Mouse (Mus musculus): Measurements from ENCODE around the gene Camta2. TPM values are rescaled to one million over a fixed set of nuclear protein-coding genes. Genes with fewer than 3 reads are reported as not detected.

Camta2 gene
- polyA plus RNA-seq, 1 experiment from 2014 or later = 12.8 TPM

DNA sequence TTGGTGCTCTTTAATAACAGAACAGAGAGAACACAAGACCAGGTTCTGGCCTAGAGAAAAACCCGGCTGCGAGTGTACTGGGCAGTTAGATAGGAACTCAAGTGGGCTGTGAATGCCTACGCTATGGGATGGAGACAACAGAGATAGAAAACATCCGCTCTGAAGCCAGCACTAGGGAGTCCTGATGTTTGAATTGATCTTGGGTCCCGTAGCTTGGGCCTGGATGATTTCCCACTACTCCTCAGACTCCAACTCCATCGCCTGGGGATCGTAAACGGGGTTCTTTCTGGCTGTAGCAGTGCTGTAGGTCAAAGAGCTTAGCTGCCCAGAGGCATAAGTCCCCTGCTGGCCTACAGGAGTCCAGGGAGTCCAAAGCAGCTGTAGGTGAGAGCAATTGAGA lies 467 bp upstream of the Camta2 start:
- H3K9ac ChIP-seq = peak overlapping the region; percentile 80
- ATAC-seq (ENCODE audit: borderline replicate concordance, extremely low read depth, low FRiP score, low TSS enrichment) = no peak
- H3K27ac ChIP-seq = peak overlapping the region; percentile 86
- H3K9me3 ChIP-seq = no peaks in the 10 kb centered on the region
- H3K4me1 ChIP-seq = peaks cover 22% of the 10 kb centered on the region
- no peaks in the 10 kb centered on the region for H3K27me3 ChIP-seq
- peaks cover 22% of the 10 kb centered on the region for H3K36me3 ChIP-seq
- WGBS = 12% methylated on average over 8 of the region's 8 CpGs
- peak overlapping the region; percentile 91 for H3K4me2 ChIP-seq
- H3K4me3 ChIP-seq = peak overlapping the region; percentile 80

DNA sequence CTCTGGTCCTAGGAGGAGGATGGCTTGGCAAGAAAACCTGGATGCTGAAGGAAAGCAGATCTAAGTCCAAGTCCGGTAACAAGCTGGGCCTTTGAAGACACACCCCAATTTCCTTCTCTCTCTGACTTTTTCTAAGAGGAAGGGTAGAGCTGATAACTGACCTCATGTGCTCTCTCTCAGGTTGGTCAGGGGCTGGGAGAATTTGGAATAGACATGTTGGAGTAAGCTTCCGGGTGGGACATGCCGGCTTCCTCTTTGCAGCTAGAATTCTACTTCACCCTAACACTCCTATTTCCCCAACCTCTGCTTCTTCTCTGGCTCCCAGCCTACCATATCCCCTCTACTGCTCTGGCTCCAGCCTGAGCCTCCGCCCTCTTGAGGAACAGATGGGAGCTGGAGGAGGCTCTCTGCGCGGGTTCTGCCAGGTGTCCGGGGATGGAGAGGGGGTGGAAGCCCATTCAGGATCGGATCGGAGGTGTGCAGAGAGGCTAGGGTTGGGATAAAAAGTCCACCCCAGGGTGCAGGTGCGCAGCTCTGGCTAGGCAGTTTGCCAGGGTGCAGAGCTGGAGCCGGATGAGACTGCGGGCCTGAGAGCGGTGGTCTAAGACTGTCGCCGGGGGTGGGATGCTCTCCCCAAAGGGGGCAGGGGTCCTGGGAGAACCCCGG lies 871 bp downstream of the Camta2 start:
- 2% methylated on average over 16 of the region's 16 CpGs for WGBS
- Histone ChIP-seq H3K27me3 (no peaks in the 10 kb centered on the region), H3K36me3 (peaks cover 30% of the 10 kb centered on the region), H3K9me3 (no peaks in the 10 kb centered on the region), H3K4me2 (peak overlapping the region; percentile 91), H3K9ac (peak overlapping the region; percentile 80), H3K4me3 (peak overlapping the region; percentile 80), H3K27ac (peak overlapping the region; percentile 86), H3K4me1 (peaks cover 30% of the 10 kb centered on the region)
- ATAC-seq (ENCODE audit: borderline replicate concordance, extremely low read depth, low FRiP score, low TSS enrichment) = peak; percentile 58

DNA sequence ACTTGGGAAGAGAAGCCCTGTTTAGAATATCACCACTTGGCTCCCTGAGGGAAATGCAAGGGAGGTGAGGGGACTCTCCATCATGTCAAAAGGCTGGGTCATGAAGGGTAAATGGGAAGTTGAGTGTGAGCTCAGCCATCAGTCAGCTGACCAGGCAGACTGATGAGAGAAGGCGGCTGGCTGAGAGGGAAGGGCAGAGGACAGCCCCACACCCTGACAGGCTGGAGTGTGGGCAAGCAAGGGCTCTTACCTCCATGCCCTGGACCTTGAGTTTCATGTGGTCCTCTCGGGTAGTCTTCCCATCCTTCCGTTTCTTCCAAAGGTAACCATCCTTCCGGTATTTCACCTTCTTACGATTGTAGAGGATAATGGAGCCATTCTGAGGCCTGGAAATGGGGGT lies 4.3 kb downstream of the Camta2 start:
- Histone ChIP-seq H3K9ac (no peak overlapping the region), H3K4me2 (no peak overlapping the region), H3K36me3 (peaks cover 52% of the 10 kb centered on the region), H3K4me1 (peaks cover 25% of the 10 kb centered on the region), H3K27ac (no peak overlapping the region), H3K9me3 (no peaks in the 10 kb centered on the region), H3K27me3 (no peaks in the 10 kb centered on the region), H3K4me3 (no peak overlapping the region)
- ATAC-seq (ENCODE audit: borderline replicate concordance, extremely low read depth, low FRiP score, low TSS enrichment) = no peak
- WGBS = 85% methylated on average over 5 of the region's 5 CpGs

DNA sequence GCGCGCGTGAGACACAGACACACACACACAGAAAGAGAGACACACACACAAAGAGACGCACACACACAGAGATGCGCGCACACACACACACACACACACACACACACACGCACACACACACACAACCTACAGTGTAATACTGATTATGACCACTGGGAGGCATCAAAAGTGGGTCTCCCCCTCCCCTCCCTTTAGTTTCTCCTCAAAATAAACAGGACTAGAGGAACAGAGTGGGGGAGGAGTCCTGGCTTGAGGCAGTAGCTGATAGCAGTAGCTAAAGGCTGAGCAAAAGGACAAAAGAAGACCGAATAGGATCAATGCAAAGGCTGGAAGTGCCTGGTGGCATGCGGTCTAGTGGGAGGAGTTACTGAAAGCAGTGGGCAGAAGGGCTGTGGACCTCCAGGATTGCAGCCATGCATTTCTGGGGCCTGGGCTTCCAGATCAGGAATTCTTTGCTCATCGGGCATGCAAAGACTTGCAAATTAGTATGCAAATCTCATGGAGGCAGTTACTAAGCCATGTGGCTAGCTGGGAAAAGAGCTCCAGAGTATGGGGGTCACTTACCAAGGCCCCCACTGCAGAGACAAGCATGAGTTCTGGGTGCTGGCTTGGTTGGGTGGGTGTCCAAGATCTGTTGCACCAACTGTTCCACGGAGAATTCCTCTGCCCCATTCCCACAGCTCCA lies 5.9 kb downstream of the Camta2 start:
- H3K4me2 ChIP-seq = no peak overlapping the region
- H3K27me3 ChIP-seq = no peaks in the 10 kb centered on the region
- no peaks in the 10 kb centered on the region for H3K9me3 ChIP-seq
- no peak overlapping the region for H3K4me3 ChIP-seq
- H3K27ac ChIP-seq = no peak overlapping the region
- peaks cover 54% of the 10 kb centered on the region for H3K36me3 ChIP-seq
- H3K4me1 ChIP-seq = peaks cover 17% of the 10 kb centered on the region
- 31% methylated on average over 11 of the region's 11 CpGs for WGBS
- ATAC-seq (ENCODE audit: borderline replicate concordance, extremely low read depth, low FRiP score, low TSS enrichment) = peak; percentile 56
- no peak overlapping the region for H3K9ac ChIP-seq

DNA sequence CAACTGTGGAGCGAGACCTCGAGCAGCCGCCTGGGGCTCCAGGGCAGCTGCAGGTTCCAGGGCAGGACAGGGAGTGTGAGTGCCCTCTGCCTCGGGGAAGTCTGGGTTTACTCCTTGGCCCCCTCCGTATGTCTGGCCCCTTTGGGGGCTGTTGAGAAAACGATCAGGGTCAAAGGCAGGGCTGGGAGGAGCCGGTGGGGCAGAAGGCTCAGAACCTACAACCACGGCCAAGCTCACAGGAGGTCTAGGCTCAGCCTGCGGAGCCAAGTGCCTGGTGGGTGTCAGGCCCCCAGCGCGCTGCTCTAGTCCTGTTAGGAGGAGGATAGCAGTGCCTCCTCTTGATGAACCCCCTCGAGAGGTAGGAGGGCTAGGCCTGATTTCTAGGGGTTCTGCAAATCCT lies 6.7 kb downstream of the Camta2 start:
- no peak overlapping the region for H3K9ac ChIP-seq
- 68% methylated on average over 12 of the region's 12 CpGs for WGBS
- no peak overlapping the region for H3K4me3 ChIP-seq
- H3K4me1 ChIP-seq = peaks cover 9% of the 10 kb centered on the region
- no peak overlapping the region for H3K27ac ChIP-seq
- H3K27me3 ChIP-seq = no peaks in the 10 kb centered on the region
- no peaks in the 10 kb centered on the region for H3K9me3 ChIP-seq
- ATAC-seq (ENCODE audit: borderline replicate concordance, extremely low read depth, low FRiP score, low TSS enrichment) = no peak
- no peak overlapping the region for H3K4me2 ChIP-seq
- H3K36me3 ChIP-seq = peaks cover 63% of the 10 kb centered on the region

DNA sequence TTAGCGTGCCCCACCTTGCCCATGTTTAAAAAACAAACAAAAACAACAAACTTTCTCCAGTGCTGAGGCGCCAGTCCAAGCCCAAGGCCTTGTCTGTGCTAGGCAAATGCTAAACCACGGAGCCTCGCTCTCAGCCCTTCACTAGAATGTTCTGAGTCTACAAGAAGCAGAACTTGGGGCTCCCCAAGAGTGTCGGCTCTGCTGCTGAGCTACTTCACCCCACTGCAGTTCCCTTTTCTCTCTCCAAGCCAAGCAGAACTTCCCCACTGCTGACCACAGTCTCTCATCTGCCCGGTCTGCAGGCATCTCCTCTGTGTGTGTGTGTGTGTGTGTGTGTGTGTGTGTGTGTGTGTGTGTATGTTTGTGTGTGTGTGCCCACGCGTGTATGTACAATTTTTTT lies 8.0 kb downstream of the Camta2 start:
- peaks cover 9% of the 10 kb centered on the region for H3K4me1 ChIP-seq
- no peak overlapping the region for H3K27ac ChIP-seq
- H3K4me2 ChIP-seq = no peak overlapping the region
- peaks cover 62% of the 10 kb centered on the region for H3K36me3 ChIP-seq
- WGBS = 89% methylated on average over 7 of the region's 8 CpGs
- no peaks in the 10 kb centered on the region for H3K27me3 ChIP-seq
- H3K9me3 ChIP-seq = no peaks in the 10 kb centered on the region
- no peak for ATAC-seq (ENCODE audit: borderline replicate concordance, extremely low read depth, low FRiP score, low TSS enrichment)
- H3K9ac ChIP-seq = no peak overlapping the region
- no peak overlapping the region for H3K4me3 ChIP-seq

DNA sequence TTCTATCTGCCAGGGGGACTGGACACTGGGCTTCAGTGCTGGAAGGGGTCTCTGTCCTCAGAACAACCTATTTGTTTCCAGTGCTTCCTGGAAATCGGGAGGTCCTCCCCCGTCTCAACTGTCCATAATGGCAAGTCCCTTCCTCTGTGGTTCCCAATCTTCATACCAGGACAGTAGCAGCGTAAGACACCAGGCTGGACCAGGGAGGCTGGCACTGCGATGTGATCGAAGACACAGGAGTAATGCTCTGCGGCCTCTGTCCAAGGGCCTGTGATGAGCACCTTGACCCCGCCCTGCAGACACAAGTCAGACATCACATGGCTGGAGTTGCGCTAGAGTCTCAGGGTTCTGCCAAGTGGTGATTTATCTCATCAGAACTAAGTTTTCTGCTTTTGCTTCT lies 8.5 kb downstream of the Camta2 start:
- H3K9ac ChIP-seq = no peak overlapping the region
- H3K27me3 ChIP-seq = no peaks in the 10 kb centered on the region
- H3K36me3 ChIP-seq = peaks cover 61% of the 10 kb centered on the region
- no peak for ATAC-seq (ENCODE audit: borderline replicate concordance, extremely low read depth, low FRiP score, low TSS enrichment)
- no peak overlapping the region for H3K27ac ChIP-seq
- H3K4me2 ChIP-seq = no peak overlapping the region
- no peaks in the 10 kb centered on the region for H3K9me3 ChIP-seq
- no peak overlapping the region for H3K4me3 ChIP-seq
- H3K4me1 ChIP-seq = peaks cover 9% of the 10 kb centered on the region
- WGBS = 94% methylated on average over 8 of the region's 8 CpGs

DNA sequence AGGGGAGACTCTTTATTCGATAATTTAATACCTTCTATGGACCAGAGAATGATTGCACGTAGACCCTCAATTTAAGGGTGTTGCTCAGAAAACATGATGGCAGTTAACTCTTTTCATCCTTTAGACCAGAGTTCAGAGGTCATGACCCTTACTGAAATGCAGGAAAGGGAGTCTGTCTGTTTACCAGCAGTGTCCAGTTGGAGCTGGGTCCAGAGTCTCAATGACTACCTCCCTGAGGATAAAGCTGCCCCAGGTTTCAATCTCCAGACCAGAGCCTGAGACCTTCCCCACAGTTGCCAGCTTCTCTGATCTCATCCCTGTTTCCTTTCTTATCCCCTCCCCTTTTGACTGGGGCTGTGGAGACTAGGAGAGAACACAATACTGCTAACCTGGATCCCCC lies 9.3 kb downstream of the Camta2 start:
- ATAC-seq (ENCODE audit: borderline replicate concordance, extremely low read depth, low FRiP score, low TSS enrichment) = no peak
- no peak overlapping the region for H3K9ac ChIP-seq
- no peak overlapping the region for H3K4me3 ChIP-seq
- H3K4me1 ChIP-seq = peaks cover 9% of the 10 kb centered on the region
- 76% methylated on average over 2 of the region's 2 CpGs for WGBS
- H3K27ac ChIP-seq = no peak overlapping the region
- H3K36me3 ChIP-seq = peaks cover 60% of the 10 kb centered on the region
- no peaks in the 10 kb centered on the region for H3K9me3 ChIP-seq
- H3K4me2 ChIP-seq = no peak overlapping the region
- no peaks in the 10 kb centered on the region for H3K27me3 ChIP-seq

DNA sequence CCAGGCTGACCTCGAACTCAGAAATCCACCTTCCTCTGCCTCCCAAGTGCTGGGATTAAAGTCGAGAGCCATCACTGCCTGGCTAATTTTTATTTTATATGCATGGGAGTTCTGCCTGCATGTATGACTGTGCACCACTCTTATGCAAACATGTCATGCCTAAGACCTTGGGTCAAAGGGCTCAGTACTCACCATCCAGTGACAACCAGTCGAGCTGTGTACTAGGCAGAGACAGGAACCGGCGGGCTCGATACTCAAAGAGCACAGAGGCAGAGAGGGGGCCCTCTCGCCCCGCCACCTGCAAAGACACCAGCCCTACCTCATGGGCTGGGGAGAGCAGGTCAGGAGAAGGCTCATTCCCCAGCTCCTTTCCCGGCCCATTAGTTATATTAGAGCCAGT lies 9.8 kb downstream of the Camta2 start:
- Histone ChIP-seq H3K27ac (no peak overlapping the region), H3K36me3 (peaks cover 56% of the 10 kb centered on the region), H3K9ac (no peak overlapping the region), H3K4me2 (no peak overlapping the region), H3K27me3 (no peaks in the 10 kb centered on the region), H3K4me1 (peaks cover 9% of the 10 kb centered on the region), H3K4me3 (no peak overlapping the region), H3K9me3 (no peaks in the 10 kb centered on the region)
- ATAC-seq (ENCODE audit: borderline replicate concordance, extremely low read depth, low FRiP score, low TSS enrichment) = no peak
- WGBS = 70% methylated on average over 9 of the region's 9 CpGs

DNA sequence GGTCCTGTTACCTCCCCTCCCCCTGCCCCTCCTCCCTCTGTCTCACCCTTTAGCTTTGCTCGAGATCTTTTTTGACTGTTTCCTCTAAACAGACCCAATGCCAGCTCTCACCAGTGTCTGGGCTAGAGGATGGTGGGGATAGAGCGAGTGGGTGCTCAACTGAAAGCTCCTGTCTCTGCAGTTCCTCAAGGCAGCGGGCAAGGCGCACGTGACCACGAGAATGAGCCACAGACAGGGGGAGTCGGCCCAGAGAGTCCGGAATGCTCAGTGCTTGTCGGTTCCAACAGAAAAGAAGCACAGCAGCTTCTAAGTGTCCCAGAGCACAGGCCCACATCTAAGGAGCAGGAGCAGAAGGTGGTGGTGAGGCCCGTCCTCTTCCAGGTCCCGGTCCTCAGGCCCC lies 13.4 kb downstream of the Camta2 start:
- no peak overlapping the region for H3K4me2 ChIP-seq
- H3K4me1 ChIP-seq = peaks cover 10% of the 10 kb centered on the region
- WGBS = 65% methylated on average over 11 of the region's 11 CpGs
- no peak overlapping the region for H3K9ac ChIP-seq
- H3K27ac ChIP-seq = no peak overlapping the region
- H3K9me3 ChIP-seq = no peaks in the 10 kb centered on the region
- no peaks in the 10 kb centered on the region for H3K27me3 ChIP-seq
- peaks cover 46% of the 10 kb centered on the region for H3K36me3 ChIP-seq
- H3K4me3 ChIP-seq = no peak overlapping the region
- ATAC-seq (ENCODE audit: borderline replicate concordance, extremely low read depth, low FRiP score, low TSS enrichment) = no peak

DNA sequence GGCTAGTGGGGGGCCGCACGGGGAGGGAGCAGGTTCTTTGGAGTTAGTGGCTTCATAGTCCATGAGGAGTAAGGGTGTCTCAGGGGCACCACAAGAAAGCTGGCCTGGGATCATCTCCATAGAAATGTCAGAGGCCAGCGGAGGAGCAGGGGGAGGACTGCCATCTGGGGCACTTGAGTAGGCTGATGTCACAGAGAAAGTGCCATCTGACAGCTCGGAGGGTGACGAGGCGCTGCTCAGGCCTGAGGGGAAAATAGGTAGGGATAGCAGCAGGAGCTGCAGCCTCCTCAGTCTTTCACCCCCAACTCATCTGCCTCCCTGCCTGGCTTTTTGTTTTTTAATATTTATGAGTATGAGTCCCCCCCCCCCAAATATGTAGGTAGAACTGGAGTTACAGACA lies 13.9 kb downstream of the Camta2 start:
- Histone ChIP-seq H3K27ac (no peak overlapping the region), H3K27me3 (no peaks in the 10 kb centered on the region), H3K9me3 (no peaks in the 10 kb centered on the region), H3K4me1 (peaks cover 10% of the 10 kb centered on the region), H3K4me2 (no peak overlapping the region), H3K9ac (no peak overlapping the region), H3K36me3 (peaks cover 41% of the 10 kb centered on the region), H3K4me3 (no peak overlapping the region)
- ATAC-seq (ENCODE audit: borderline replicate concordance, extremely low read depth, low FRiP score, low TSS enrichment) = no peak
- WGBS = 81% methylated on average over 6 of the region's 6 CpGs

DNA sequence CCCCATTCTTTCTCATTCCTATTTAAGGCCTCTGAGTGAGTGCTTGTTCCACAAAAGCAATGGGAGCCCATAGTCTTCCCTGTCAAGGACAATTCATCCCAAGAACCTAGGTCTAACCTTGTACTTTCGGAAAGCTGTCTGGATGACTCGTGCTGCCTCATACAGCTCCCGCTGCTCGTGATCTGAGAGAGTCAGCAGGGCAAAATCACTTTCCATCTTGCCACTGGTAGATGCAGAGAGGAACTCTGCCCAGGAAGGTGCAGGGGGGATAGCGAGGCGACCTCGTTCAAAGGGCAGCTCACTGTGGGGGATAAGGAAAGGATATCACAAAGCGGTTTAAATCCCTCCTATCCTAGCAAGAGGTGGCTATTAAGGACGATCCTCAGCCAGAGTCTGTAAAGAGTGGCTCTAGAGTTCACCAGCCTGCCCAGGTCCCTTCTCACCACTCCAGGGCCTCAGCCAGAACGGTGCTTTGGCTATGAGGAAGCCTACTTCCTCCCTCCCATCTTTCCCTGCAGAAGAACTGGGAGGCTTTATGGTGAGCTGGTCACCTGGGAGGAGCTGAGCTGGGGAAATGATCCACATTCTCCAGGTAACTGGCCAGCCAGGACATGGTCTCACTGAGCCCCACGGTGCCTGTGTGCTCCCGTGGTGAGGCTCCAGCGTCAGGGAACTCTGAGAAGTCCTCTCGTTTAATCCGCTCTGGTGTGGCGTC lies 16.4 kb downstream of the Camta2 start:
- no peak overlapping the region for H3K9ac ChIP-seq
- H3K4me2 ChIP-seq = 0 out of 2 replicates have a peak overlapping the region, but pooled peaks have one; percentile 88
- no peaks in the 10 kb centered on the region for H3K9me3 ChIP-seq
- no peak overlapping the region for H3K4me3 ChIP-seq
- H3K4me1 ChIP-seq = peaks cover 23% of the 10 kb centered on the region
- peaks cover 30% of the 10 kb centered on the region for H3K36me3 ChIP-seq
- no peaks in the 10 kb centered on the region for H3K27me3 ChIP-seq
- WGBS = 84% methylated on average over 16 of the region's 16 CpGs
- no peak overlapping the region for H3K27ac ChIP-seq
- no peak for ATAC-seq (ENCODE audit: borderline replicate concordance, extremely low read depth, low FRiP score, low TSS enrichment)
